Mouse (Mus musculus) liver, postnatal 0 days (tissue): ENCODE results near the gene Ahsg.

Experiments used
- CTCF ChIP-seq: sonication (generic); IDR thresholded peaks from 2 replicates; pipeline ENCODE4 v1.5.1; 2016; ENCODE audit warnings: antibody characterized with exemption, low read depth
- EP300 ChIP-seq: IDR thresholded peaks from 2 replicates; pipeline ENCODE4 v1.6.1; 2016; ENCODE audit warnings: antibody characterized with exemption, low read depth, mild to moderate bottlenecking

GRCm38 (mm10) chr16:22938541-22938940, 47.5 kb downstream of the Ahsg start:
- TF ChIP-seq CTCF (no peak), EP300 (no peak)
